Mouse (Mus musculus) adrenal gland, adult 10 weeks (tissue): ENCODE data around the gene Bora. TPM values are rescaled to one million over a fixed set of nuclear protein-coding genes. Genes with fewer than 3 reads are reported as not detected.

Source experiments
- polyA plus RNA-seq: library from polyadenylated mRNA; stranded (reverse); fragments of 350-450 nt; fragmentation: Illumina TruSeq; extraction: RNeasy Lipid Tissue Mini Kit (QIAGEN cat#74804); gene quantifications from one replicate; pipeline ENCODE4 v1.2.3, GENCODE M21; 2014; ENCODE audit warnings: low read depth, low replicate concordance

The Bora gene
- 2.6 TPM for polyA plus RNA-seq

DNA sequence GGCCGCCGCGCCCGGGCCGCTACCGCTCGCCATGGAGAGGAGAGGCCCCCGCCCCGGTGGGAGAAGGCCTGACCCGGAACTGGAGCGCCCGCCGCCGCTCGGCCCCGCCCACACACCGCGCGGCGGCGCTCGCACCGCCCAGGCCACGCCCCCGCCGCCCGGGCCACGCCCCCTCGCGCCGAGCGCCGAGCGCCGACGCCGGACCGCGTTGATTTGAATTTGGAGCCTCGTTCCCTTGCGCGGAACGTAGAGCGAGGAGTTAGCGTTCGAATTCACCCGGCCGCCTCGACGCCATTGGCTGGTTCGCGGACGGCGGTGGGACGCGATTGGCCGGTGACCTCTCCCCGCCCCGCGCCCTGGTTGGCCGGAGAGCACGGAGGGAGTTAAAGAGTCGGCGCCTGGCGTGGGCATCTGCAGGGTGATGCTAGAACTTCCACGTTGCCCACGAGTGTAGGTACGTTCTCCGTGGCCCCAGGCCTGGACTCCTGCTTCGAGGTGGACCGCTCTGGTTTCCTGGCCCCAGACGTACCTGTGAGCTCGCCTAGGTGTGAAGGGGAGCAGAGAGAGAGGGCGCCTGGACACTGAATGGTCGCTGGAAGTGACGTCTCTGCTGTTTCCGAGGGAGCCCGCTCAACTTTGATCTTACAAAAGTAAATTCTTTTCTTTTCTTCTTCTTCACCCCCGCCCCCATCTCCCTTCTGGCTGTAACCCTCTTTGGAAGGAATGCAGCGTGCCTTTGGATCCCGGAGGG, at the start of gene Bora, which contains the start of gene Mzt1:
Bora (plus strand) TSS at position 192 of the 751 bp plus-strand sequence.
Mzt1 (minus strand) TSS at position 104 of the 751 bp plus-strand sequence.

GRCm38 (mm10) chr14:99099267-99099966, 53.4 kb downstream of the Bora start, which contains the start of the genes Pibf1 and Dis3:
Pibf1 (plus strand) TSS chr14:99099424.
Dis3 (minus strand) TSS chr14:99099770.

Other genes with a start within 250 kb of the Bora start
- gene Rpl36a-ps1, start 51.9 kb upstream of the Bora start, polyA plus RNA-seq = 67.6 TPM
- gene Mzt1, start 88 bp upstream of the Bora start, polyA plus RNA-seq = 164 TPM
- gene Pibf1, start 53.2 kb downstream of the Bora start, polyA plus RNA-seq = 30.8 TPM
- gene Dis3, start 53.5 kb downstream of the Bora start, polyA plus RNA-seq = 39.1 TPM